Mouse (Mus musculus): ENCODE measurements around the gene Spint5.

Spint5 gene

DNA sequence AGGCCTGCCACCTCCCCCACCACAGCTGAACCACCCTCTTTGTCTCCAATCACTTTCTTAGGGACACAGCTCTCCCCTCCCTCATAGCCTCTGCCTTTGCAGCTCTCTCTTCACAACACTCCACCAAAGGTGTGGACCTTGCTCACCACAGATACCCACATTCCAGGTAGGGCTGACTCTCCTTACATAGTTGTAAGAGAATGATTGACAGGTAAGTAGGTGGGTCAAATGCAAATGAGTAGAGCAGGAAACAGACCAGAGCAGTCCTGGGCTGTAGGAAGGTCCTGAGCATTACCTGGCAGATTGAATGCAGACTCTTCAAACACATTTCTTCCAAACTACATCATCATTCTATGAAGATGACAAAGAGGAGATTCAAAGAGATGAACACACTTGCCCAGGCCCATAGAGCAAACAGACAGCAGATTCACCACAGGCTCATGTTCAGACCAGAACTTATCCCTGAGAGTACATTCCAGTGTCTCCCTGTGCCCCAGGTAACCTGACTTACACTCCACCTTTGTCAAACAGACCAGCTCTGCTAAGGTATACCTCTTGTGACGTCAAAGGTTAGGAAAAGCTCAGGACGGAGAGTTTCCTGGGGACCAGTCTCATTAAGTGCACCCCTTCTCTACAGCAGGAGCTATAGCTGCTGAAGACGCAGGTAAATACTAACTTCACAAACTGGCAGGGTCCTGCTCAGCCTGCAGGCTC lies 22.4 kb downstream of the Spint5 start:
- no peak for DNase-seq (ENCODE audit: low spot score)

DNA sequence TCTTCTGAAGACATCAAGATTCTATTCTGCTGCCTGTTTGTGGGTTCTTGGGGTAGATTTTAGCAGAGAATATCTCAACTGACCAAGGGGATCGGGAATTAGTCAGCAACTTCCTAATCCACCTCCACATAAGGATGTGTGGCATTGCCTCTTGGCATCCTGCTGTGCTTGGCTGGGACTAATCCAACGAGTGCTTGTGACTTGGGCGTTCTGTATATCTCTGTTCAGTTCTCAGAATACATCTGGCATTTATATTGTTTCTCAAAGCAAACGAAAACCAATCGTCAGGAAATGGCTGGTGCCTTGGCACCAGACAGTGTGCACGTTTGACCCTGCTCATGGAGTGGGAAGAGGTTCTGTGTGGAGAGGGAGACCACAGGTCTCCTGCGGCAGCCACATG lies 24.8 kb downstream of the Spint5 start:
- DNase-seq (ENCODE audit: low spot score): no peak

DNA sequence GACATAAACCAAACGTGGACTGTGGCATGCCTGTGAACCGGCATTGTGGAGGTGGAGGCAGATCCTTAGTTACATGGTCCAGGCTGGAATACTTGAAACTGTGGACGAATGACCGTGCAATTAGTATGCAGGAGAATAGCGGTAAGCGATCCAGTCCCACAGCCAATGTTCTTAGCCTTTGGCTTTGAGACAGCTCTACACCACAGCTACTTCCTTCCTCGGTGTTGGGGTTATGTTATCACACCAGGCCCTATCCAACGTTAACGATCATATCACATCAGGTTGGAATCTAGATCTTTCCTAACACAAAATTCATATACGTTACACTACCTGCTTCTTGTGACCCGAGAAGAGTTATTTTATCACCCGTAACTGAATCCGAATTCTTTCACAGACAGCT lies 29.9 kb downstream of the Spint5 start:
- no peak for DNase-seq (ENCODE audit: low spot score)

DNA sequence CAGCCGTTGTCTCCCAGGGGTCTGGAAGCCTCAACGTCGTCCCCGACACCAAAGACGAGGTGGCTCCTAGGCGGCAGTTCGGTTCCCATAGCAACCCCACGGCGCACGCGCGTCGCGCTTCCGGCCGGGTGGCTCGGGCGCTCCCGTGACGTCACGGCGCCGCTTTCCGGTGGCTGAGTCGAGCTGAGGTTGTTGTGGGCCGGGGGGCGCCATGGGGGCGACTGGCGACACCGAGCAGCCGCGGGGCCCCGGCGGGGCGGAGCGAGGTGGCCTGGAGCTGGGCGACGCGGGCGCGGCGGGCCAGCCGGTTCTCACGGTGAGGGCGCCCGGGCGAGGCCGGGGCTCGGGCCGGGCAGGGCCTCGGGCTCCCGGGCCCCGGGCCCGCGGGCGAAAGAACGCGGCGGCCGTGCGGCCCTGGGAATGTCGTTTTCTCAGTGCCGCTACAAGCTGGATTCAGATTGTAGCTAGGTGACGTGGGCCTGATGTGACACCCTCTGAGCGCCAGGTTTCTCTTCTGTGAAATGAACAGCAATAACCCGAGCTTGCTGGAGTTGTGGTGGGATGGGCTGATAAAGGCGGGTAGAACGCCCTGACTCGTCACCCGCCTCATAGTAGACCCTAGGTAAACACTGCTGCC lies 30.9 kb downstream of the Spint5 start, which contains the start of the genes Wfdc3 and Dnttip1:
Wfdc3 (minus strand) TSS at position 89 of the 637 bp plus-strand sequence.
Dnttip1 (plus strand) TSS at position 141 of the 637 bp plus-strand sequence.
- peak; percentile 88 for DNase-seq (ENCODE audit: low spot score)

DNA sequence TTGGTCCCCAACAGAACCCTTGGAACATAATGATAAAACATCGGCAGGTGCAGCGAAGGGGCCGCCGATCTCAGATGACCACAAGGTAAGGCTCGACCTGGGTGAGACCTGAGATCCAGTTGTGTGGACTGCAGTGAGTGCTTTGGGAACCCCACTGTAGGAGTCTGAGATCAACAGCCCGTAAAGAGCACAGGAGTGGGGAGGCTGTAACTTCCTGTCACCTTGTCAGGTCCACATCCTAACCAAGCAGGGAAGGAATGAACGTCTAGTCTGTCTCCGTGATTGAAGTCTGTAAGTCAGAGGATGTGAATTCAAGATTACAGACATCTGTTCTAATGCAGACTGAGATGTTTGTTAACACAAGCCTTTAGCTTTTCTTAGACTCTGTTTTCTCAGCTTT lies 31.6 kb downstream of the Spint5 start:
- DNase-seq (ENCODE audit: low spot score): no peak

DNA sequence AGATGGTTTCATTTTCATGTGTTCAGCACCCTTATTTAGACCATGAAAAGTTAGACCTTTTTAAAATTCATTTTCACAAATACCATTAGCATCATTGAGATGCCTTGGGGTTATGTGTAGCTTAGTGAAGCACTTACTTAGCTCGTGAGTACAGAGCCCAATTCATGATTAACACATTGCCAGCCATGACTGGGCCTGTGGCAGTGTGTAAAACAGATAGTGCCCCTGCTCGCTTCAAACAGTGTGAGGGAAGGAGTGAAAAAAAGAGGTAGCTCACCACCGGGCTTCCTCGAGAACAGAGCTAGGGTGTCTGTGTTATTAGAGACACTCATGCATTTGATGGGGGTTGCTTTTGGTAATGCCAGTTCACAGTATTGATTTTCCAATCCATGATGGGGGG lies 33.1 kb downstream of the Spint5 start:
- DNase-seq (ENCODE audit: low spot score): no peak

DNA sequence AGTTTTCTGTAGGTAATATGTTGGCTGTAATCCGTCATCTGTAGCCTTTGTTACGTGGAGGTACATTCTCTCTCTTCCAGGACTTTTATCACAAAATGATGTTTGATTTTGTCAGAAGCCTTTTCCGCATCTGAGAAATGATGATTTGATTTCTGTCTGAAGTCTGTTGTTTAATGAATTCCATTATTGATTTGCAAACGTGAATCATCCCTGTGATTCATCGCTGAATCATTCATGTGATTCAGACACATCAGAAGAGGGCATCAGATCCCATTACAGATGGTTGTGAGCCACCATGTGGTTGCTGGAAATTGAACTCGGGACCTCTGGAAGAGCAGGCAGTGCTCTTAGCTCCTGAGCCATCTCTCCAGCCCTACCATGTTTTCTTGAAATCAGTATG lies 33.9 kb downstream of the Spint5 start:
- no peak for DNase-seq (ENCODE audit: low spot score)

DNA sequence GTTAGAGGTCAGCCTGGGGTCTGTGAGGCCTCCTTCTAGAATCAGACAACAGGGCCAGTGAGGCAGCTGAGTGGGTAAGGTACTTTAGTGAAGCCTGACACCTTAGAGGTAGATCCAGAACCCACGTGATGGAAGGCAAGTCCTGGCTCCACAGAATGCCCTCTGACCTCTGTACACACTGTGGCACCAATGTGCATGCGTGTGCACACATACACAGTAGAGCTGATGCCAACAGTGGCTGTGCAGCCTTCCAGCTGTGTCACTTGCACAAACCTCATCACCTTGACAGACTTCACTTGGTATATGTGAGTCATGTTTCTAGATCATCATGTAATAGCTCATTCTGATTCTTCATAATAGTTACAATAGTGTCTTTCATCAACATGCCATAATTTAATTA lies 37.3 kb downstream of the Spint5 start:
- DNase-seq (ENCODE audit: low spot score): no peak

DNA sequence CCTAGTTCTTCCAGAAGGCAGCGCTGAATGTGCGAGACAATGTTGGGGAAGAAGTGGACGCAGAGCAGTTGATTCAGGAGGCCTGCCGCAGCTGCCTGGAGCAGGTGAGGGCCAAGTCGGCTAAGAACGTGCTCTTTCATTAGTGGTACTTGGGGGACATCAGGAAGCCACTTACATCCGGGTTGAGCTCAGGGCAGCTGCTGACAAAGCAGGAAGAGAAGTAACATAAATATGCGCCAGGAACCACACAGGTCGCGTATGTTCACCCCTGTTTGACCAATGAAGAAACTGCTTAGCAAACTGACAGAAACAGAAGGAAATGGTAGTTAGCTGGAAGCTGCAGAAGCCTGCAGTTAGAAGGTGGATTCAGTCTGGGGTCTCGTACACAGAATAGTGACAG lies 39.0 kb downstream of the Spint5 start:
- no peak for DNase-seq (ENCODE audit: low spot score)

DNA sequence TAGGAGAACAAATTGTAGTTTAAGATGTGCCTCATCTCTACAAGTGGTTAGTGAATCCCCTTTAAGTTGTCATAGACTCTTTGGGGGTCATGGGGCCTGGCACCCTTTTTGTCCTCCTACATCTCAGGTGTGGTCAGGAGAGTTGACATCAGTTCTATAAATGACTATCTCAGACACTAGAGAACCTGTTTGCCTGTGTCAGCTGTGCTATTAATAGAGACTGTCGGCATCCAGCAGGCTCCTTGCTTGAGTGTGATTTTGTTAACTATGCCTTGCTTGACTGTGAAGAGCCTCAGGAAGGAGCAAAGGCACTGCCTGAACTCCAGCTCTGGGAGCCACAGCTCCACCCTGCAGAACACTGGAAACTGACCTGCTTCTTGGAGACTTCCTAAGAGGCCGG lies 39.7 kb downstream of the Spint5 start:
- no peak for DNase-seq (ENCODE audit: low spot score)

DNA sequence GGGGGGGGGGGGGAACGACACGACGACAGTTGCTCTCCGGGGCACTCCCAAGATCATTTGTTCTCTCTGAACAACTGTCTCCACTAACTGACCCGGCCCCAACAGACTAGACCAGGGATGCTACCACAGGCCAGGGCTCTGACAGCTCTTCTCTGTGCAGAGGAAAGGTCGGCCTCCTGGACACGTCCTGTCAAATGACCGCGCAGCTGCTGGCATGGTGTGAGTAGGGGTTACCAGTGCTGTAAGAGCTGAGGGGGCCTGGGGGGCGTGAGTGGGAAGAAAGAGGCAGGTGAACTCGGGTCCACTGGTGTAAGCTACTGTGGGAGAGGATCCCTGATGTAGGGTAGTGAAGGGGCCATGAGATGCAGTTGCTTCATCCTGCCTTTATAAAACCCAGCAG lies 42.7 kb downstream of the Spint5 start:
- DNase-seq (ENCODE audit: low spot score): no peak

DNA sequence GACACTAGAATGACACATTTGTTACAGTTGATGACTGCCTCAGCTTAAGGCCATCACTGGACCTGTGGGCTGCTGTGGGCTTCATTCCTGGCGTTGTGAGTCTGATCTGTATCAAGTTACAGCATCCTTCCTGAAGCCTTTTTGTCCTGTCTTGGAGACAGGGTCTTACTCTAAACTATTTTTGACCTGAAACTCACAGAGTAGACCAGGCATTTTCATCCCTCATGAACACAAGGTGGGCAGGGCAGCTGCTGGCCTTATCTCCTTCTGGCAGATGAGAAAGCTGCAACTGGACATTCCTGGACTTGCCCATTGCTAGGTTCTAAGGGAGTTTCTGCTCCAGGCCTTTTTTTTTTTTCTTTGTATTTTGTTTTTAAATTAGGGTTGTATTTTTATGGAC lies 43.6 kb downstream of the Spint5 start:
- DNase-seq (ENCODE audit: low spot score): peak; percentile 65

DNA sequence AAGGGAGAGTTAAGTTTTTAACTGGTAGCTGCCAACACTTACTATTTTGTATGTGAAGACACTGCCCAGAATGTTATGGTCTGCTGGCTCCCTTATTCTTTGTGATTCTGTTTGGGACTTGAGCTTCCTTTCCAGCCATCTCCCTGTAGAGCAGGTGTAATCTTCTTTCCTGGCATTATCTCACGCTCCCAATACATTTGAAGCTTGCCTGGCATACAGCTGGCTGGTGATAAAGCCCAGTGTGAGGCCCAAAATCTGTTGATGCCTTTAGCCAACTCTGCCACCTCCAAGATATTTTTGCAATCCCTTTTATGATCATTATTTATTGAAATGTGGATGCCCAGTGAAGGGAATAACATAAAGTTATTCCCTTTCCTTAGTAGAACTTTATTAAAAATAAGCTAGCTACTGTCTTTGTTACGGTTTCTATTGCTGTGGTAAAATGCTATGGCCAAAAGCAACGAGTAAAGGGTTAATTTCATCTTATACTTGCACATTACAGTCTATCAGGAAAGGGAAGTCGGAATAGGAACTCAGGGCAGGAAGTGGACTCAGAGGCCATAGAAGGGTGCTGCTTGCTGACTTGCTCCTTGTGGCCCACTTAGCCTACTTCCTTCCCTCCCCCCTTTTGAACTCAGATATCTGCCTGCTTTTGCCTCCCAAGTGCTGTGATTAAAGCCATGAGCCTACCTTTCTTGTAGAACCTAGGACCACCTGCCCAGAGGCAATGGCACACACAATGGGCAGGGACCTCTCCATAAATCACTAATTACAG lies 45.1 kb downstream of the Spint5 start:
- DNase-seq (ENCODE audit: low spot score): peak; percentile 79

DNA sequence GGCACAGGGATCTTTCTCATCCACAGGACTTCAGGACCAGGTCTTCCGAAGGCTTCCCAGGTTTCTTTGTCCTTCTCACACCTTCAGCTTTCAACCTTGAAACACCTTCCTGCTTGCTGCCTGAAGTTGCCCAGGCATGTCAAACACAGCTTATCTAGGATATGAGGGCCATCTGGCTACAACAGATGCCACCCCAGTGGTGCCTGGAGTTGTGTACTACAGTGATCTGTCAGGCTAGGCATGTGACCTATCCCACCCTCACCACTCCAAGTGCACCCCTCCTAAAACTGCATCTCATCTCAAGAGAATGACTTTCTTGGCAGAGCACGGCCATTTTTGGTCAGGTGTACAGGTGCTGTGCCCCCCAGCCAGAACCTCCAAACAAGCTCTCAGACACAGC lies 46.4 kb downstream of the Spint5 start:
- DNase-seq (ENCODE audit: low spot score): peak; percentile 75

DNA sequence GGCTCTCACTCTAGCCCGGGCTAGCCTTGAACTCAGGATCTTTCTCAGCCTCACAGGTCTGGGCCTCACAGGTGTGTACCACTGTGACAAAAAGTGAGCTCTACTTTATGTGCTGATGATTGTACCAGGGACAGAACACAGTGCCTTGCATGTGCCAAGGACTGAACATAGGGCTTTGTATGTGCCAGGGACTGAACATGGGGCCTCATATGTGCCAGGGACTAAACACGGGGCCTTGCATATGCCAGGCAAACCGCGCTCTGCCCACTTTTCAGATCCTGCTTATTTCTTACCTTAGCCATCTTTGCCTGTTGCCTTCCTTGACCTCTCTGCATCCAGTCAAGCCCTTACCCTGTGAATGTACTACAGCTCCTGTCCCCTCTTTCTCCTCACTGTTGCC lies 46.9 kb downstream of the Spint5 start:
- no peak for DNase-seq (ENCODE audit: low spot score)

DNA sequence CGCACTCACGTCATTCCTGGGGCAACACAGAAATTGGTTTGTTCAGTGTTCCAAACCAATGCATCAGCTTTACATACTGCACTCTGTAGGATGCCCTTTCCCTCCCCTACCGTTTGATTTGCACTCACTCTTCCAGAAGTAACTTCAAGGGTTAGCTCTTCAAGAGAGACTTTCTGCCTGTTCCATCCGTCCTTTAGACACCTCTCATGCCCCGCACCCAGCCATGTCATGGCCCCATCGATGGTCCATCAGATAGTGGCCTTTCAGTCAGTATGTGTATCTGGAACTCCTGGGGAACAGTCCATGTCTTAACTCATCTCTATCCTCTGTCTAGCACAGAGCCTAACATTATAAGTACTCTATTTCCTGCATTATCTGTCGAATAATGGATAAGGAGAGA lies 47.5 kb downstream of the Spint5 start:
- no peak for DNase-seq (ENCODE audit: low spot score)

DNA sequence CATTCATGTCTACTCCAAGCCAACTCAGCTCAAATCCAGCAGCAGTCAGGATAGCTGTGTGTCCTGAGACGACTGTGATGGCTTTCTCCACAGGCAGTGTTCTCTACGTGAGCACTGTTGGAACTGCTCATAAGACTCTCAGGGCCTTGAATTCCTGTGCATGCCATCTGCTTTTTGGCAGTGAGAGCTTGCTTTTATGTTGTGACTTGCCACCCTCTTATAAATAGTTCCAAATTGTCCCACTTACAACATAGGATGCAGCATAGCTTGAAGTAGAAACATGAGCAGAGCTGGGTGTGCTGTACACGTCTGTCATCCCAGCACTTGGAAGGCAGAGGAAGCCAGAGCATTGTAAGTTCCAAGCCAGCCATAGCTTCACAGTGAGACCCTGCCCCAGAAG lies 50.7 kb downstream of the Spint5 start:
- DNase-seq (ENCODE audit: low spot score): no peak
